Mouse (Mus musculus) MEL (cell line): ENCODE measurements around the gene Impdh2. TPM values are rescaled to one million over a fixed set of nuclear protein-coding genes. Genes with fewer than 3 reads are reported as not detected.

ENCODE experiments used
- DNase-seq: peaks from one replicate; pipeline ENCODE4 v3.0.0; 2011; ENCODE audit warnings: low read depth, low spot score
- H3K27ac ChIP-seq: 2 replicates; pipeline ENCODE4 v1.5.1; 2012; ENCODE audit warnings: low read depth, mild to moderate bottlenecking, control low read depth, low read length, moderate library complexity; ENCODE audit not compliant: control insufficient read depth
- H3K27me3 ChIP-seq, 2 experiments: fragments of 150-350 bp in 1 of 2; sonication (generic) in 1 of 2; 2 replicates each; pipeline ENCODE4 v1.6.1; 2012; ENCODE audit warnings: low read length in 2 of 2, mild to moderate bottlenecking in 2 of 2, improper control_type of control experiment in 1 of 2, moderate library complexity in 1 of 2; ENCODE audit not compliant: insufficient read depth in 2 of 2, control insufficient read depth in 1 of 2
- H3K36me3 ChIP-seq, 2 experiments: 2 replicates each; pipeline ENCODE4 v1.6.1; 2012 to 2014; ENCODE audit warnings: low read length in 2 of 2, improper control_type of control experiment in 1 of 2, inconsistent platforms in 1 of 2, mild to moderate bottlenecking in 1 of 2; ENCODE audit not compliant: insufficient read depth in 2 of 2, control insufficient read depth in 1 of 2
- H3K4me1 ChIP-seq, 2 experiments: fragments of 150-350 bp in 1 of 2; sonication (generic) in 1 of 2; 2 replicates each; pipeline ENCODE4 v1.6.1; 2012; ENCODE audit warnings: low read length in 2 of 2, improper control_type of control experiment in 1 of 2, mild to moderate bottlenecking in 1 of 2; ENCODE audit not compliant: insufficient read depth in 2 of 2, control insufficient read depth in 1 of 2
- H3K4me3 ChIP-seq, 2 experiments: fragments of 150-350 bp in 1 of 2; sonication (generic) in 1 of 2; 2 replicates each; pipeline ENCODE4 v1.5.1; 2012; ENCODE audit warnings: low read depth in 2 of 2, low read length in 2 of 2, mild to moderate bottlenecking in 2 of 2, moderate library complexity in 2 of 2, control low read depth in 1 of 2, improper control_type of control experiment in 1 of 2; ENCODE audit not compliant: control insufficient read depth in 1 of 2, insufficient read depth in 1 of 2
- H3K79me2 ChIP-seq: 2 replicates; pipeline ENCODE4 v1.6.1; 2012; ENCODE audit warnings: mild to moderate bottlenecking, low read length, moderate library complexity; ENCODE audit not compliant: control insufficient read depth, poor library complexity, insufficient read depth
- H3K9ac ChIP-seq: 2 replicates; pipeline ENCODE4 v1.6.1; 2012; ENCODE audit warnings: low read depth, mild to moderate bottlenecking, control low read depth, low read length, moderate library complexity; ENCODE audit not compliant: control insufficient read depth, poor library complexity, severe bottlenecking
- H3K9me3 ChIP-seq: fragments of 150-350 bp; sonication (generic); replicated peaks from 2 replicates; pipeline ENCODE4 v1.6.1; 2012; ENCODE audit warnings: mild to moderate bottlenecking, low read length, improper control_type of control experiment, moderate library complexity; ENCODE audit not compliant: insufficient read depth
- CHD2 ChIP-seq: IDR thresholded peaks from 2 replicates; pipeline ENCODE4 v1.6.1; 2011; ENCODE audit warnings: low read length, improper control_type of control experiment
- CTCF ChIP-seq, 3 experiments: IDR thresholded peaks in 2 of 3; conservative IDR thresholded peaks in 1 of 3; 2 replicates each; pipeline ENCODE4 v1.5.1; 2011 to 2012; ENCODE audit warnings: low read length in 3 of 3, low read depth in 2 of 3, mild to moderate bottlenecking in 2 of 3, improper control_type of control experiment in 1 of 3, inconsistent platforms in 1 of 3, mixed read lengths in 1 of 3, moderate library complexity in 1 of 3; ENCODE audit not compliant: control insufficient read depth in 1 of 3, insufficient read depth in 1 of 3, poor library complexity in 1 of 3, severe bottlenecking in 1 of 3
- E2F4 ChIP-seq: IDR thresholded peaks from 2 replicates; pipeline ENCODE4 v1.6.1; 2011; ENCODE audit warnings: low read depth, low read length, improper control_type of control experiment, borderline replicate concordance
- EP300 ChIP-seq, 2 experiments: IDR thresholded peaks; 2 replicates each; pipeline ENCODE4 v1.6.1; 2011; ENCODE audit warnings: improper control_type of control experiment in 2 of 2, low read length in 2 of 2, low read depth in 1 of 2, mild to moderate bottlenecking in 1 of 2
- GABPA ChIP-seq: IDR thresholded peaks from 2 replicates; pipeline ENCODE4 v1.6.1; 2012; ENCODE audit warnings: low read depth, mild to moderate bottlenecking, inconsistent platforms, low read length, improper control_type of control experiment, moderate library complexity
- HCFC1 ChIP-seq: IDR thresholded peaks from 2 replicates; pipeline ENCODE4 v1.6.1; 2012; ENCODE audit warnings: low read depth, mild to moderate bottlenecking, inconsistent platforms, low read length, improper control_type of control experiment, moderate library complexity
- MAFK ChIP-seq: IDR thresholded peaks from 2 replicates; pipeline ENCODE4 v1.6.1; 2011; ENCODE audit warnings: low read depth, mild to moderate bottlenecking, low read length, improper control_type of control experiment, borderline replicate concordance
- MAZ ChIP-seq: IDR thresholded peaks from 2 replicates; pipeline ENCODE4 v1.6.1; 2012; ENCODE audit warnings: low read depth, mild to moderate bottlenecking, inconsistent platforms, low read length, improper control_type of control experiment
- MXI1 ChIP-seq: IDR thresholded peaks from 2 replicates; pipeline ENCODE4 v1.6.1; 2011; ENCODE audit warnings: mild to moderate bottlenecking, low read depth, low read length, improper control_type of control experiment
- MYB ChIP-seq: IDR thresholded peaks from 2 replicates; pipeline ENCODE4 v1.6.1; 2011; ENCODE audit warnings: mild to moderate bottlenecking, low read depth, low read length, improper control_type of control experiment
- POLR2A ChIP-seq, 2 experiments: IDR thresholded peaks; 2 replicates each; pipeline ENCODE4 v1.6.1; 2011 to 2012; ENCODE audit warnings: low read length in 2 of 2, mild to moderate bottlenecking in 2 of 2, control low read depth in 1 of 2, improper control_type of control experiment in 1 of 2, low read depth in 1 of 2, moderate library complexity in 1 of 2; ENCODE audit not compliant: control insufficient read depth in 1 of 2, insufficient read depth in 1 of 2, poor library complexity in 1 of 2
- RAD21 ChIP-seq: IDR thresholded peaks from 2 replicates; pipeline ENCODE4 v1.6.1; 2011; ENCODE audit warnings: mild to moderate bottlenecking, low read depth, low read length, improper control_type of control experiment
- RCOR1 ChIP-seq: IDR thresholded peaks from 2 replicates; pipeline ENCODE4 v1.6.1; 2012; ENCODE audit warnings: low read depth, mild to moderate bottlenecking, inconsistent platforms, low read length, improper control_type of control experiment
- SMC3 ChIP-seq: IDR thresholded peaks from 2 replicates; pipeline ENCODE4 v1.6.1; 2011; ENCODE audit warnings: low read depth, low read length, improper control_type of control experiment
- TBP ChIP-seq: IDR thresholded peaks from 2 replicates; pipeline ENCODE4 v1.8.0; 2011; ENCODE audit warnings: low read depth, low read length, improper control_type of control experiment
- UBTF ChIP-seq: IDR thresholded peaks from 2 replicates; pipeline ENCODE4 v1.6.1; 2012; ENCODE audit warnings: low read depth, mild to moderate bottlenecking, inconsistent platforms, low read length, improper control_type of control experiment, moderate library complexity, borderline replicate concordance; ENCODE audit not compliant: insufficient read depth
- ZMIZ1 ChIP-seq: IDR thresholded peaks from 2 replicates; pipeline ENCODE4 v1.6.1; 2012; ENCODE audit warnings: low read depth, mild to moderate bottlenecking, inconsistent platforms, low read length, improper control_type of control experiment, moderate library complexity
- polyA plus RNA-seq, 2 experiments: library from polyadenylated mRNA; stranded (reverse) in 1 of 2; unstranded in 1 of 2; fragments of >175 nt in 1 of 2; fragments of >200 nt in 1 of 2; gene quantifications; 2 replicates each; pipeline versions ENCODE4 v1.2.1 to v1.2.4; 2012; ENCODE audit warnings: low replicate concordance in 2 of 2, low read depth in 1 of 2; ENCODE audit not compliant: insufficient read length in 2 of 2, insufficient read depth in 1 of 2, missing spikeins in 1 of 2
- total RNA-seq: library from RNA; depleted of rRNA; stranded (reverse); fragments of 300-350 nt; gene quantifications from 2 replicates; pipeline ENCODE4 v1.2.3, GENCODE M21; 2012

The Impdh2 gene
- total and polyA plus RNA-seq, 3 experiments: 519 to 550 TPM; not detected in 1

- Histone ChIP-seq H3K27ac (no peak overlapping the region), H3K27me3 (no peaks in the 10 kb centered on the region), H3K36me3 (peaks cover 35 to 37% of the 10 kb centered on the region in 2 experiments), H3K9ac (no peak overlapping the region), H3K79me2 (peaks cover 64% of the 10 kb centered on the region), H3K4me3 (no peak overlapping the region), H3K4me1 (peaks cover 6 to 13% of the 10 kb centered on the region in 2 experiments), H3K9me3 (no peaks in the 10 kb centered on the region)
- DNase-seq: no peak
- TF ChIP-seq ZMIZ1 (no peak), POLR2A (IDR thresholded peaks at IDR 0.05; ENCODE audit: control insufficient read depth in 1 of 2, insufficient read depth in 1 of 2, low read depth in 1 of 2, low read length in 2 of 2, poor library complexity in 1 of 2) (no peak), CHD2 (no peak), MXI1 (no peak), MYB (no peak), E2F4 (no peak), CTCF (IDR thresholded peaks at IDR 0.05 in 2 of 3, conservative IDR thresholded peaks at IDR 0.05 in 1 of 3; ENCODE audit: control insufficient read depth in 1 of 3, insufficient read depth in 1 of 3, low read depth in 2 of 3, low read length in 3 of 3, poor library complexity in 1 of 3, severe bottlenecking in 1 of 3) (no peak), RAD21 (no peak), GABPA (no peak), TBP (no peak), MAFK (no peak), RCOR1 (no peak), MAZ (no peak), UBTF (no peak), EP300 (IDR thresholded peaks at IDR 0.05; ENCODE audit: low read depth in 1 of 2, low read length in 2 of 2) (no peak), SMC3 (no peak)
These were observed 36.7 kb upstream of the Impdh2 start for GRCm38 (mm10) chr9:108523341-108523740.

GRCm38 (mm10) chr9:108525400-108525799 is 34.7 kb upstream of the Impdh2 start:
- Histone ChIP-seq H3K9me3 (no peaks in the 10 kb centered on the region), H3K27ac (no peak overlapping the region), H3K4me1 (peaks cover 6 to 7% of the 10 kb centered on the region in 2 experiments), H3K4me3 (no peak overlapping the region), H3K36me3 (peaks cover 18 to 40% of the 10 kb centered on the region in 2 experiments), H3K27me3 (no peaks in the 10 kb centered on the region), H3K79me2 (peaks cover 53% of the 10 kb centered on the region), H3K9ac (no peak overlapping the region)
- DNase-seq: no peak
- TF ChIP-seq HCFC1 (no peak), CTCF (IDR thresholded peaks at IDR 0.05 in 2 of 3, conservative IDR thresholded peaks at IDR 0.05 in 1 of 3; ENCODE audit: control insufficient read depth in 1 of 3, insufficient read depth in 1 of 3, low read depth in 2 of 3, low read length in 3 of 3, poor library complexity in 1 of 3, severe bottlenecking in 1 of 3) (peak in 1 of 3 experiments; percentile 4; a peak in 1 of 6 replicates)
